Mouse (Mus musculus) c-Kit-negative CD71-positive TER-119-positive erythroid progenitor cells, embryonic 14.5 days (primary cell): ENCODE data around the gene Gm8693.
"Not testable (repeated sequence)": the region's sequence is repeated elsewhere in the genome, so short reads cannot be mapped to it uniquely, and the experiment has no call there.

ENCODE experiments used
- DNase-seq: peaks from one replicate; pipeline ENCODE4 v3.0.0-alpha.2; 2013; ENCODE audit warnings: low read depth, low spot score

Gene Gm8693

DNA sequence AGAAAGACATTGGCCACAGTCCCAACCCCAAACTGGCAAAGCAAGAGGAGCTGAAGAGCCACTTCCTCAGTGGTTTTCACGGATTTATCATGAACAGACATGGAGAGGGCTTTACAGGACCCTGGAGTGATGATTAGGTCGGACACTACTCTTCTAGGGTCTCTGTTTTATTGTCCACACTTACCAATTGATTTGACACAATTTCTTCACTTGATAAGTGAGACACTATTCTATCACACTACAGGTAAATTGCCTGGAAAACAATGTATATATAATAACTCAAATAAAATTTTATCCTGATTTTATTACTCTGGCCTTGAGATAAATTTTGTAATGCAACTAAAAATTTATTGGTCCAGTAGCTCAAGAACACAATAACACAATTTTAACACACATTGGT, at the start of gene Gm8693:
Gene Gm8693, minus strand, starts transcription at position 101 of the 400 bp plus-strand sequence.
- DNase-seq = not testable (repeated sequence)

DNA sequence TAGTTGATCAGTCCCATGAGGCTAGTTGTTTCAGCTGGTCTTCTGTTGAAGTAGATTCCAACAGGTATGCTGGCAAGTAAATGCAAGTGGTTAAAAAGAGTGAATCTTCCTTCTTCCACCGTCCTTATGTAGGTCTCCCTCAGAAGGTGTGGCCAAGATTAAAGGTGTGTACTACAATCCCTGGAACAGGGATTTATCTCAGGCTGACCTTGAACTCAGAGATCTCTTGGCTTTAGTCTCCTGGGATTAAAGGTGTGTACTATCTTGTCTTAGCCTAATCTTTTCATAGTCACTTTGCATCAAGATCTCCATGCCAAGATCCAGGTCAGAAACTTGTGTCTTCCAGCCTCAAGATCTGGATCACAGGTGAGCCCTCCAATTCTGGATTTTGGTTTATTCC, 27.5 kb upstream of the Gm8693 start, which contains the start of gene Gm4567:
Gene Gm4567, minus strand, starts transcription at position 101 of the 400 bp plus-strand sequence.
- not testable (repeated sequence) for DNase-seq

DNA sequence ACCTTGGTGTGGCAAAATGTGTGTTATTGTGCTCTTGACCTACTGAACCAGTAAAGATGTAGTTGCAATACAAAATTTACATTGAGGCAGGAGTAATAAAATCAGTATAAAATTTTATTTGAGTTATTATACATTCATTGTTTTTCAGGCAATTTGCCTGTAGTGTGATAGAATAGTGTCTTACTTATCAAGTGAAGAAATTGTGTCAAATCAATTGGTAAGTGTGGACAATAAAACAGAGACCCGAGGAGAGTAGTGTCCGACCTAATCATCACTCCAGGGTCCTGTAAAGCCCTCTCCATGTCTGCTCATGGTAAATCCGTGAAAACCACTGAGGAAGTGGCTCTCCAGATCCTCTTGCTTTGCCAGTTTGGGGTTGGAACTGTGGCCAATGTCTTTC, 34.4 kb downstream of the Gm8693 start, which contains the start of gene Vmn1r155:
Gene Vmn1r155, plus strand, starts transcription at position 301 of the 400 bp plus-strand sequence.
- not testable (repeated sequence) for DNase-seq
